Mouse (Mus musculus) kidney, adult 2 months (tissue): ENCODE measurements around the gene Inka2.

ENCODE experiments used
- CTCF ChIP-seq: fragments of 200-500 bp; conservative IDR thresholded peaks from 2 replicates; pipeline ENCODE4 v1.5.1; 2011; ENCODE audit warnings: low read depth, mild to moderate bottlenecking, control low read depth, low read length, moderate library complexity, mixed read lengths; ENCODE audit not compliant: insufficient read depth, insufficient read length
- POLR2A ChIP-seq: fragments of 200-500 bp; IDR thresholded peaks from one replicate; pipeline ENCODE4 v1.6.1; 2011; ENCODE audit warnings: low read depth, low read length, control low read depth

GRCm38 (mm10) chr3:105763132-105763851, 58.9 kb downstream of the Inka2 start:
- no peak for TF ChIP-seq CTCF
- no peak for TF ChIP-seq POLR2A
